Mouse (Mus musculus) liver, embryonic 11.5 days (tissue): ENCODE results near the gene Krtap9-3. TPM values are rescaled to one million over a fixed set of nuclear protein-coding genes. Genes with fewer than 3 reads are reported as not detected.

Experiments used
- ATAC-seq: fragments of 200-750 bp; cut with Nextera tagmentation; replicated peaks from 2 replicates; pipeline ENCODE4 v1.8.0; 2017; ENCODE audit warnings: moderate number of reproducible peaks, mild to moderate bottlenecking, moderate TSS enrichment, moderate library complexity; ENCODE audit not compliant: low FRiP score
- DNase-seq: peaks from one replicate; pipeline ENCODE4 v3.0.0-alpha.2; 2017; ENCODE audit warnings: low spot score
- H3K27ac ChIP-seq: fragments of 300-500 bp; sonication (generic); 2 replicates; pipeline ENCODE4 v1.5.1; 2014; ENCODE audit warnings: mild to moderate bottlenecking, low read depth, low read length, control low read depth
- H3K27me3 ChIP-seq: fragments of 300-500 bp; sonication (generic); replicated peaks from 2 replicates; pipeline ENCODE4 v1.6.1; 2014; ENCODE audit warnings: low read length, mixed read lengths; ENCODE audit not compliant: control insufficient read depth, insufficient read depth
- H3K36me3 ChIP-seq: fragments of 300-500 bp; sonication (generic); 2 replicates; pipeline ENCODE4 v1.6.1; 2014; ENCODE audit warnings: mild to moderate bottlenecking, low read length, moderate library complexity, mixed read lengths; ENCODE audit not compliant: control insufficient read depth, insufficient read depth
- H3K4me1 ChIP-seq: fragments of 300-500 bp; sonication (generic); replicated peaks from 2 replicates; pipeline ENCODE4 v1.6.1; 2014; ENCODE audit warnings: low read length, mixed read lengths; ENCODE audit not compliant: control insufficient read depth, insufficient read depth
- H3K4me2 ChIP-seq: fragments of 300-500 bp; sonication (generic); 2 replicates; pipeline ENCODE4 v1.6.1; 2014; ENCODE audit warnings: mild to moderate bottlenecking, control low read depth, moderate library complexity
- H3K4me3 ChIP-seq: fragments of 300-500 bp; sonication (generic); 2 replicates; pipeline ENCODE4 v1.5.1; 2014; ENCODE audit warnings: low read depth, low read length, control low read depth
- H3K9ac ChIP-seq: fragments of 300-500 bp; sonication (generic); 2 replicates; pipeline ENCODE4 v1.6.1; 2014; ENCODE audit warnings: low read depth, low read length, control low read depth
- H3K9me3 ChIP-seq: fragments of 300-500 bp; sonication (generic); 2 replicates; pipeline ENCODE4 v1.6.1; 2016; ENCODE audit warnings: low read length, inconsistent platforms, mixed read lengths; ENCODE audit not compliant: control insufficient read depth
- WGBS: fragments of 180-500 bp; shearing (Covaris S2); extraction: QIAGEN DNeasy Blood & Tissue Kit; methylation state at CpG from one replicate; pipeline ENCODE4 v1.1.7; 2014; 5-methylcytosine and 5-hydroxymethylcytosine counted together
- polyA plus RNA-seq: library from polyadenylated mRNA; unstranded; fragments of >200 nt; fragmentation: Nextera tagmentation; extraction: Ambion mirVana; gene quantifications from 2 replicates; pipeline ENCODE4 v1.2.1, GENCODE M21; 2014

The Krtap9-3 gene
- polyA plus RNA-seq, 1 experiment from 2014 or later: not detected

GRCm38 (mm10) chr11:99581564-99581963 lies 16.3 kb downstream of the Krtap9-3 start:
- Histone ChIP-seq H3K4me3 (no peak overlapping the region), H3K4me1 (no peaks in the 10 kb centered on the region), H3K9ac (no peak overlapping the region), H3K9me3 (no peaks in the 10 kb centered on the region), H3K27me3 (no peaks in the 10 kb centered on the region), H3K27ac (no peak overlapping the region), H3K36me3 (no peaks in the 10 kb centered on the region), H3K4me2 (no peak overlapping the region)
- ATAC-seq (no peak), DNase-seq (no peak)
- 80% methylated on average over 6 of the region's 6 CpGs for WGBS

- H3K4me3 ChIP-seq: no peak overlapping the region
- WGBS: 86% methylated on average over 5 of the region's 5 CpGs
These were observed 16.9 kb downstream of the Krtap9-3 start for GRCm38 (mm10) chr11:99581051-99581450.

GRCm38 (mm10) chr11:99580636-99581035 lies 17.3 kb downstream of the Krtap9-3 start, which contains the start of gene Krtap1-5:
Gene Krtap1-5 (minus strand): TSS chr11:99581016.
- no peaks in the 10 kb centered on the region for H3K9me3 ChIP-seq
- WGBS: 89% methylated on average over 6 of the region's 6 CpGs
- no peak within 1 kb of the TSS for H3K4me2 ChIP-seq
- no peak for ATAC-seq
- DNase-seq: no peak
- no peaks in the 10 kb centered on the region for H3K27me3 ChIP-seq
- no peak within 1 kb of the TSS for H3K4me3 ChIP-seq
- H3K36me3 ChIP-seq: no peaks in the 10 kb centered on the region
- no peaks in the 10 kb centered on the region for H3K4me1 ChIP-seq
- H3K27ac ChIP-seq: no peak within 1 kb of the TSS
- no peak within 1 kb of the TSS for H3K9ac ChIP-seq

More at GRCm38 (mm10) chr11:99581051-99581450, 16.9 kb downstream of the Krtap9-3 start:
- Histone ChIP-seq H3K4me1 (no peaks in the 10 kb centered on the region), H3K27me3 (no peaks in the 10 kb centered on the region), H3K9ac (no peak overlapping the region), H3K36me3 (no peaks in the 10 kb centered on the region), H3K4me2 (no peak overlapping the region), H3K9me3 (no peaks in the 10 kb centered on the region), H3K27ac (no peak overlapping the region)
- ATAC-seq (no peak), DNase-seq (no peak)

- Histone ChIP-seq H3K4me3 (no peak overlapping the region), H3K36me3 (no peaks in the 10 kb centered on the region), H3K4me2 (peak overlapping the region; percentile 35; the same call in 1 of the 2 replicates), H3K4me1 (no peaks in the 10 kb centered on the region), H3K27me3 (no peaks in the 10 kb centered on the region), H3K27ac (no peak overlapping the region), H3K9ac (no peak overlapping the region), H3K9me3 (no peaks in the 10 kb centered on the region)
- DNase-seq: peak; percentile 47
- 0 out of 2 replicates have a peak, but pooled peaks have one; percentile 56 for ATAC-seq
- 3% methylated on average over 7 of the region's 7 CpGs for WGBS
These were observed 23.8 kb downstream of the Krtap9-3 start for GRCm38 (mm10) chr11:99574106-99574505.

- H3K9ac ChIP-seq: no peak overlapping the region
- ATAC-seq (no peak), DNase-seq (no peak)
- no peak overlapping the region for H3K4me3 ChIP-seq
- no peak overlapping the region for H3K27ac ChIP-seq
- no peaks in the 10 kb centered on the region for H3K4me1 ChIP-seq
- 60% methylated on average over 4 of the region's 4 CpGs for WGBS
- H3K4me2 ChIP-seq: no peak overlapping the region
- H3K9me3 ChIP-seq: no peaks in the 10 kb centered on the region
- H3K27me3 ChIP-seq: no peaks in the 10 kb centered on the region
- no peaks in the 10 kb centered on the region for H3K36me3 ChIP-seq
These were observed 24.7 kb downstream of the Krtap9-3 start for GRCm38 (mm10) chr11:99573164-99573563.

GRCm38 (mm10) chr11:99566530-99566929 lies 31.4 kb downstream of the Krtap9-3 start, which contains the start of gene Krtap3-1:
Gene Krtap3-1 (minus strand): TSS chr11:99566630.
- no peak within 1 kb of the TSS for H3K4me3 ChIP-seq
- no peaks in the 10 kb centered on the region for H3K4me1 ChIP-seq
- DNase-seq (no peak), ATAC-seq (no peak)
- H3K36me3 ChIP-seq: no peaks in the 10 kb centered on the region
- H3K4me2 ChIP-seq: no peak within 1 kb of the TSS
- no peak within 1 kb of the TSS for H3K27ac ChIP-seq
- 87% methylated on average over 7 of the region's 7 CpGs for WGBS
- no peaks in the 10 kb centered on the region for H3K9me3 ChIP-seq
- H3K9ac ChIP-seq: no peak within 1 kb of the TSS; the same call in 1 of the 2 replicates
- H3K27me3 ChIP-seq: no peaks in the 10 kb centered on the region

GRCm38 (mm10) chr11:99562580-99562979 lies 35.3 kb downstream of the Krtap9-3 start:
- DNase-seq (no peak), ATAC-seq (no peak)
- H3K36me3 ChIP-seq: no peaks in the 10 kb centered on the region
- H3K4me1 ChIP-seq: no peaks in the 10 kb centered on the region
- no peaks in the 10 kb centered on the region for H3K27me3 ChIP-seq
- no peak overlapping the region for H3K27ac ChIP-seq
- H3K4me2 ChIP-seq: no peak overlapping the region
- H3K4me3 ChIP-seq: no peak overlapping the region
- H3K9ac ChIP-seq: no peak overlapping the region
- no peaks in the 10 kb centered on the region for H3K9me3 ChIP-seq
- 77% methylated on average over 6 of the region's 6 CpGs for WGBS

GRCm38 (mm10) chr11:99559366-99559765 lies 38.5 kb downstream of the Krtap9-3 start, which contains the start of gene Gm11939:
Gene Gm11939 (minus strand): TSS chr11:99559466.
- Histone ChIP-seq H3K4me2 (no peak within 1 kb of the TSS), H3K27ac (no peak within 1 kb of the TSS), H3K4me1 (no peaks in the 10 kb centered on the region), H3K4me3 (no peak within 1 kb of the TSS), H3K9me3 (no peaks in the 10 kb centered on the region), H3K27me3 (no peaks in the 10 kb centered on the region), H3K36me3 (no peaks in the 10 kb centered on the region), H3K9ac (no peak within 1 kb of the TSS)
- DNase-seq (no peak), ATAC-seq (no peak)
- 86% methylated on average over 9 of the region's 9 CpGs for WGBS

- no peaks in the 10 kb centered on the region for H3K9me3 ChIP-seq
- no peaks in the 10 kb centered on the region for H3K27me3 ChIP-seq
- H3K4me1 ChIP-seq: no peaks in the 10 kb centered on the region
- no peaks in the 10 kb centered on the region for H3K36me3 ChIP-seq
- no peak overlapping the region for H3K9ac ChIP-seq
- no peak overlapping the region for H3K27ac ChIP-seq
- H3K4me2 ChIP-seq: no peak overlapping the region
- no peak for ATAC-seq
- no peak for DNase-seq
- no peak overlapping the region for H3K4me3 ChIP-seq
- 75% methylated on average over 3 of the region's 3 CpGs for WGBS
These were observed 39.7 kb downstream of the Krtap9-3 start for GRCm38 (mm10) chr11:99557976-99558745.
